Mouse (Mus musculus): ENCODE data around the gene Ccr3.
"Not testable (repeated sequence)": the region's sequence is repeated elsewhere in the genome, so short reads cannot be mapped to it uniquely, and the experiment has no call there.

Gene Ccr3

GRCm38 (mm10) chr9:124053532-124053931 is 31.8 kb downstream of the Ccr3 start:
- DNase-seq (ENCODE audit: low spot score in 2 of 2) = no peak

DNA sequence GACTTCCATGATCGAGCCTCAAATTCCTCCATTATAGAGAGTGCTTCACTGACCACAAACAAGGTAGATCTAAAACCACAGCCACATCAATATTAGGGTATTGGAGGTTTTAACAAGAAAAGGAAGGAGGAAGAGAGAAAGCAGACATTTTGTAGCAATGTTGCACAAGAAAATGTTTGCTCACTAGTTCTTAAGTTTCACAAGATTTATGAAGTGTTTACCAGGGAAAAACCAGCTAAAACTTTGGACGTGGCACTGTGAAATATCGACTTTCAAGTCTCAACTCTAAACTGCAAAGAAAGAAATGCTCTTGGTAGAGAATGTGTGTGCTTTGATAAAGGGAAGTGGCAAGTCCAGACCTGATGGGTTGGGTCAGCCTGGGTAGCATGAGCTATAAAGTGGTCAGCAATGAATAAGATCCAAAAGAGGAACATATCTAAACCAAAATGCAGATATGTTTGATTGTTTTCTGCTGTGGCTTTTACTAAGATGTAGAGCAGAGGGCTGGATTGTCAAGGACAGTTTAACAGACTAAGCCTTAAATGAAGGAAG is 34.5 kb downstream of the Ccr3 start:
- DNase-seq (ENCODE audit: low spot score in 2 of 2) = no peak

GRCm38 (mm10) chr9:124059660-124060352 is 38.0 kb downstream of the Ccr3 start:
- DNase-seq (ENCODE audit: low spot score in 2 of 2) = no peak

DNA sequence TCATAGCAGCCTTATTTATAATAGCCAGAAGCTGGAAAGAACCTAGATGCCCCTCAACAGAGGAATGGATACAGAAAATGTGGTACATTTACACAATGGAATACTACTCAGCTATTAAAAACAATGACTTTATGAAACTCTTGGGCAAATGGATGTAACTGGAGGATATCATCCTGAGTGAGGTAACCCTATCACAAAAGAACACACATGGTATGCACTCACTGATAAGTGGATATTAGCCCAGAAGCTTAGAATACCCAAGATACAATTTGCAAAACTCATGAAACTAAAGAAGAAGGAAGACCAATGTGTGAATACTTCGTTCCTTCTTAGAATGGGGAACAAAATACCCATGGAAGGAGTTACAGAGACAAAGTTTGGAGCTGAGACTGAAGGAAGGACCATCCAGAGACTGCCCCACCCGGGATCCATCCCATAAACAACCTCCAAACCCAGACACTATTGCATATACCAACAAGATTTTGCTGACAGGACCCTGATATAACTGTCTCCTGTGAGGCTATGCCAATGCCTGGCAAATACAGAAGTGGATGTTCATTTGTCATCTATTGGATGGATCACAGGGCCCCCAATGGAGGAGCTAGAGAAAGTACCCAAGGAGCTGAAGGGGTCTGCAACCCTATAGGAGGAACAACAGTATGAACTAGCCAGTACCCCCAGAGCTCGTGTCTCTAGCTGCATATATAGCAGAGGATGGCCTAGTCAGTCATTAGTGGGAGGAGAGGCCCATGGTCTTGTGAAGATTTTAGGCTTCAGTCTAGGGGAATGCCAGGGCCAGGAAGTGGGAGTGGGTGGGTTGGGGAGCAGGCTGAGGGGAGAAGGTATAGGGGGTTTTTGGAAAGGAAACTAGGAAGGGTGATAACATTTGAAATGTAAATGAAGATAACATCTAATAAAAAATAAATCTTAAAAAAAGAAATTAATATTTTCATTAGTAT is 40.0 kb downstream of the Ccr3 start:
- not testable (repeated sequence) for DNase-seq (ENCODE audit: low spot score in 2 of 2)

- no peak for DNase-seq (ENCODE audit: low spot score in 2 of 2)
These were observed 44.9 kb downstream of the Ccr3 start for GRCm38 (mm10) chr9:124066572-124067103.

GRCm38 (mm10) chr9:124068098-124069058 is 46.6 kb downstream of the Ccr3 start:
- DNase-seq (ENCODE audit: low spot score in 2 of 2) = no peak

DNA sequence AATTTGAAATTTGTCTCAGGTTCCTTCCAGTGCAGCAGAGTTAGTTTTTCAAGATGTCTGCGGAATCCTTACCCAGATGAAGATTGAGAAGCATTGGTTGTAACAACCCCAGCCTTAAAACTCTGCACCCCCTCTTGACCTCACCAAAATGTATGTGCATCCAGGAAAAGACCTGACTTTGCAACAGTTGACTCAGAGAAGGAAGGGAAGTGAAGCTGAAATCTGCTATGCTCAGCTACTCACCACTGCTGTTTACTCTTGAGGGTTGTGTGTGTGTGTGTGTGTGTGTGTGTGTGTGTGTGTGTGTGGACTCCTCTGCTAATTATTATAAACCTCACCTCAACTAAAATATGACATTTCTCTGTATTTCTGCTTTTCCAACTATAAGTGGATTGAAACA is 49.7 kb downstream of the Ccr3 start:
- DNase-seq (ENCODE audit: low spot score in 2 of 2) = no peak

DNA sequence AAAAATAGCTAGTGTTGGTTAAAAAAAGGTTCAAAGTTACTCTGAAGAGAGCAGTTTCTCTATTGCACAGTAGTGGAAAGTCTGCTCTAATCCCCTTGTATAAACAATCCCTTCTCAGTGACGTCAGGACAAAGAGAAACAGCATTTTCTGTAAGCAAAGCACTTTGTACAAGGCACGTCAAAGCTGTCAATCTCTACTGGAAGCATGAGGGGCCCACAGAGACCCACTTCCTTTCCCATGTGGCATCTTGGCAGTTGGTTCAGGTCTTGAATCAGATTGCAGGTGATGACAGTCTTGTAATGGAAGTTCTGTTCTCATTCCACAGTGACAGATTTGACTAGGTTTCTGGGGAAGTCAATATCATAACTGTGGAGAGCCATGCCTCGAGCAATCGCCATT is 58.0 kb downstream of the Ccr3 start:
- no peak for DNase-seq (ENCODE audit: low spot score in 2 of 2)

GRCm38 (mm10) chr9:124080471-124080870 is 58.7 kb downstream of the Ccr3 start:
- not testable (repeated sequence) for DNase-seq (ENCODE audit: low spot score in 2 of 2)

All from spleen, postnatal 10 days (tissue).